Mouse (Mus musculus): ENCODE data around the gene Mad1l1. TPM values are rescaled to one million over a fixed set of nuclear protein-coding genes. Genes with fewer than 3 reads are reported as not detected.
"Not testable (repeated sequence)": the region's sequence is repeated elsewhere in the genome, so short reads cannot be mapped to it uniquely, and the experiment has no call there.

The Mad1l1 gene
- total RNA-seq (2021) = 10 to 100 TPM; 18.9 to 19.4 TPM
- long read RNA-seq, experiment 1, transcript Mad1l1-201 (18 exons, 2,640 nt) = major isoform, 18 of 37 reads
- long read RNA-seq, experiment 1, partial matches to known transcripts = 2 of 37 reads
- long read RNA-seq, experiment 1, other reads (novel, unspliced or antisense) = 17 of 37 reads
- long read RNA-seq, experiment 2, transcript Mad1l1-201 (18 exons, 2,640 nt) = major isoform, 19 of 40 reads
- long read RNA-seq, experiment 2, partial matches to known transcripts = 7 of 40 reads
- long read RNA-seq, experiment 2, other reads (novel, unspliced or antisense) = 14 of 40 reads

GRCm38 (mm10) chr5:140321042-140321755 is at the start of gene Mad1l1, which contains the start of gene Nudt1:
Mad1l1 (minus strand) TSS chr5:140321552.
Nudt1 (plus strand) TSS chr5:140321656.
- intact Hi-C loops (cut with DNase I) = no loop called here

GRCm38 (mm10) chr5:140370446-140371254 is 49.3 kb upstream of the Mad1l1 start:
- intact Hi-C loops (cut with DNase I) = no loop called here
- no peak for DNase-seq (ENCODE audit: low spot score in 2 of 2)

More at GRCm38 (mm10) chr5:140321042-140321755, at the start of gene Mad1l1, which contains the start of gene Nudt1:
- DNase-seq (ENCODE audit: low spot score in 2 of 2) = peak; percentile 93 to 94

GRCm38 (mm10) chr5:140369466-140369865 is 48.1 kb upstream of the Mad1l1 start:
- no peak for DNase-seq (ENCODE audit: low spot score in 2 of 2)
- intact Hi-C loops (cut with DNase I) = no loop called here

GRCm38 (mm10) chr5:140368926-140369325 is 47.6 kb upstream of the Mad1l1 start:
- intact Hi-C loops (cut with DNase I) = no loop called here
- DNase-seq (ENCODE audit: low spot score in 2 of 2) = no peak

- intact Hi-C loops (cut with DNase I); DNase-seq (ENCODE audit: low spot score in 2 of 2): not testable (repeated sequence)
Observed at GRCm38 (mm10) chr5:140368126-140368525, 46.8 kb upstream of the Mad1l1 start.

GRCm38 (mm10) chr5:140364415-140364814 is 43.1 kb upstream of the Mad1l1 start:
- no peak for DNase-seq (ENCODE audit: low spot score in 2 of 2)
- intact Hi-C loops (cut with DNase I) = no loop called here

- DNase-seq (ENCODE audit: low spot score in 2 of 2) = no peak
- intact Hi-C loops (cut with DNase I) = no loop called here
Observed at GRCm38 (mm10) chr5:140359930-140360674, 38.8 kb upstream of the Mad1l1 start.

- no peak for DNase-seq (ENCODE audit: low spot score in 2 of 2)
- intact Hi-C loops (cut with DNase I) = no loop called here
Observed at GRCm38 (mm10) chr5:140357466-140357865, 36.1 kb upstream of the Mad1l1 start.

GRCm38 (mm10) chr5:140355934-140356333 is 34.6 kb upstream of the Mad1l1 start:
- DNase-seq (ENCODE audit: low spot score in 2 of 2) = no peak
- intact Hi-C loops (cut with DNase I) = no loop called here

GRCm38 (mm10) chr5:140352352-140352751 is 31.0 kb upstream of the Mad1l1 start:
- intact Hi-C loops (cut with DNase I) = no loop called here
- DNase-seq (ENCODE audit: low spot score in 2 of 2) = no peak

- DNase-seq (ENCODE audit: low spot score in 2 of 2) = no peak
- intact Hi-C loops (cut with DNase I) = no loop called here
Observed at GRCm38 (mm10) chr5:140350731-140351497, 29.6 kb upstream of the Mad1l1 start.

GRCm38 (mm10) chr5:140349882-140350281 is 28.5 kb upstream of the Mad1l1 start:
- DNase-seq (ENCODE audit: low spot score in 2 of 2) = no peak
- intact Hi-C loops (cut with DNase I) = loop anchor here (5.0 kb wide), 1 partner anchor 52 kb away; no protein-coding TSS in a partner anchor

GRCm38 (mm10) chr5:140346050-140346449 is 24.7 kb upstream of the Mad1l1 start:
- no peak for DNase-seq (ENCODE audit: low spot score in 2 of 2)
- intact Hi-C loops (cut with DNase I) = loop anchor here (5.0 kb wide), 1 partner anchor 56 kb away; no protein-coding TSS in a partner anchor

GRCm38 (mm10) chr5:140345244-140345643 is 23.9 kb upstream of the Mad1l1 start:
- intact Hi-C loops (cut with DNase I) = loop anchor here (5.0 kb wide), 1 partner anchor 57 kb away; no protein-coding TSS in a partner anchor
- DNase-seq (ENCODE audit: low spot score in 2 of 2) = no peak

- intact Hi-C loops (cut with DNase I) = no loop called here
- DNase-seq (ENCODE audit: low spot score in 2 of 2) = no peak
Observed at GRCm38 (mm10) chr5:140342880-140343279, 21.5 kb upstream of the Mad1l1 start.

GRCm38 (mm10) chr5:140339836-140340235 is 18.5 kb upstream of the Mad1l1 start:
- DNase-seq (ENCODE audit: low spot score in 2 of 2) = no peak
- intact Hi-C loops (cut with DNase I) = loop anchor here (5.0 to 10.0 kb wide), 2 partner anchors 77 to 185 kb away; partner anchors contain the start of gene Eif3b

- DNase-seq (ENCODE audit: low spot score in 2 of 2) = no peak
- intact Hi-C loops (cut with DNase I) = loop anchor here (5.0 to 10.0 kb wide), 2 partner anchors 79 to 186 kb away; partner anchors contain the start of gene Eif3b
Observed at GRCm38 (mm10) chr5:140338779-140339178, 17.4 kb upstream of the Mad1l1 start.

GRCm38 (mm10) chr5:140336680-140337079 is 15.3 kb upstream of the Mad1l1 start:
- intact Hi-C loops (cut with DNase I) = loop anchor here (5.0 to 10.0 kb wide), 2 partner anchors 81 to 188 kb away; partner anchors contain the start of gene Eif3b
- DNase-seq (ENCODE audit: low spot score in 2 of 2) = peak; percentile 19 to 43

Measured in left cerebral cortex, postnatal 14 days (tissue).